Mouse (Mus musculus) intestine, embryonic 15.5 days (tissue): ENCODE results near the gene Scd1. TPM values are rescaled to one million over a fixed set of nuclear protein-coding genes. Genes with fewer than 3 reads are reported as not detected.

Experiments
- ATAC-seq: fragments of 200-750 bp; cut with Nextera tagmentation; 2 replicates; pipeline ENCODE4 v1.8.0; 2017; ENCODE audit warnings: moderate TSS enrichment, moderate library complexity
- H3K27ac ChIP-seq: fragments of 300-500 bp; sonication (generic); 2 replicates; pipeline ENCODE4 v1.5.1; 2015; ENCODE audit warnings: mild to moderate bottlenecking, inconsistent platforms
- H3K27me3 ChIP-seq: fragments of 300-500 bp; sonication (generic); replicated peaks from 2 replicates; pipeline ENCODE4 v1.6.1; 2015; ENCODE audit warnings: inconsistent platforms
- H3K36me3 ChIP-seq: fragments of 300-500 bp; sonication (generic); 2 replicates; pipeline ENCODE4 v1.6.1; 2015; ENCODE audit warnings: inconsistent platforms
- H3K4me1 ChIP-seq: fragments of 300-500 bp; sonication (generic); replicated peaks from 2 replicates; pipeline ENCODE4 v1.6.1; 2015; ENCODE audit warnings: inconsistent platforms
- H3K4me2 ChIP-seq: fragments of 300-500 bp; sonication (generic); replicated peaks from 2 replicates; pipeline ENCODE4 v1.6.1; 2015; ENCODE audit warnings: mild to moderate bottlenecking, inconsistent platforms
- H3K4me3 ChIP-seq: fragments of 300-500 bp; sonication (generic); replicated peaks from 2 replicates; pipeline ENCODE4 v1.5.1; 2015; ENCODE audit warnings: inconsistent platforms
- H3K9ac ChIP-seq: fragments of 300-500 bp; sonication (generic); 2 replicates; pipeline ENCODE4 v1.6.1; 2015; ENCODE audit warnings: inconsistent platforms
- H3K9me3 ChIP-seq: fragments of 300-500 bp; sonication (generic); 2 replicates; pipeline ENCODE4 v1.6.1; 2016; ENCODE audit warnings: inconsistent platforms
- WGBS: fragments of 180-500 bp; shearing (Covaris S2); methylation state at CpG from one replicate; pipeline ENCODE4 v1.1.7; 2015; 5-methylcytosine and 5-hydroxymethylcytosine counted together
- polyA plus RNA-seq: library from polyadenylated mRNA; unstranded; fragments of >200 nt; fragmentation: Nextera tagmentation; extraction: Ambion mirVana; gene quantifications from 2 replicates; pipeline ENCODE4 v1.2.1, GENCODE M21; 2015

Scd1 gene
- polyA plus RNA-seq, 1 experiment from 2014 or later: 5.2 TPM

DNA sequence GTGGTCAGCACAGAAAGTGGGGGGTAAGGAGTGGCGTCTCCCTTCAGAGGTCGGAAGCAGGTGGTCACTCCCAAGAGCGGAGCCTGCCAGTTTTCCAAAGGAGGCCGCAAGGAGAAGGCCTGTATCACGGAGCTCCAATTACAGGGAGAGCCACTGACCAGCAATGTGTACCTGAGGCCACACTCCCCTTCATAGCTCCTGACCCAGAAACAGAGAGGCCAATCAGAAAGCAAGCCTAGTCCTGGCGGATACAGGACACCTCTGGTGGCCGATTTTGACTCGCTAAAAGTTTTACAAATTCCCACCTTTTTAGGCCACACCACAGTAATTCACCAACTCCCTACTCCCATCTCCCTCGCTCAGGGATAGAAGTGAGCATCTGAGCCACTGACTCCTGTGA is 10.9 kb upstream of the Scd1 start:
- Histone ChIP-seq H3K4me1 (no peaks in the 10 kb centered on the region), H3K9ac (no peak overlapping the region), H3K4me2 (no peak overlapping the region), H3K9me3 (no peaks in the 10 kb centered on the region), H3K27ac (no peak overlapping the region), H3K27me3 (no peaks in the 10 kb centered on the region), H3K36me3 (no peaks in the 10 kb centered on the region), H3K4me3 (no peak overlapping the region)
- 70% methylated on average over 9 of the region's 9 CpGs for WGBS
- ATAC-seq: no peak

DNA sequence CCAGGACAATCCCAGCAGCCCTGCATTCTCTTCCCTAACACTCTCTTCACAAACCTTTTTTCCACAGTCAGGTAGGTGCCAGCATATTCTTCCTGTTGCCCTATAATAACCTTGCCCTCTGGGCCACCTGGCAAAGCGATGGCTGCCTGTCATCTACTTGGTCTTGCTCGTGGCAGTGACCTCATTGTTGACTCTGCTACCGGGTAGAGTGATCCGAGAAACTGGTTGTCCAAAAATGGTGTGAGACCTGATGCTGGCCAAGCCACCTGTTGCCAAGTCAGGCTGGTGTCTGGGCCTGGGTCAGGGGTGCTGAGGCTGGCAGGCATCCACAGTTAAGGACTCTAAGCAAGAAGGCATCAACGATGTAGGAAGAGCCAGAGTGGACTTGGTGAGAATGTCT is 10.4 kb upstream of the Scd1 start:
- Histone ChIP-seq H3K4me3 (no peak overlapping the region), H3K9me3 (no peaks in the 10 kb centered on the region), H3K4me1 (no peaks in the 10 kb centered on the region), H3K4me2 (no peak overlapping the region), H3K27ac (no peak overlapping the region), H3K9ac (no peak overlapping the region), H3K27me3 (no peaks in the 10 kb centered on the region), H3K36me3 (no peaks in the 10 kb centered on the region)
- no peak for ATAC-seq
- 79% methylated on average over 5 of the region's 5 CpGs for WGBS

DNA sequence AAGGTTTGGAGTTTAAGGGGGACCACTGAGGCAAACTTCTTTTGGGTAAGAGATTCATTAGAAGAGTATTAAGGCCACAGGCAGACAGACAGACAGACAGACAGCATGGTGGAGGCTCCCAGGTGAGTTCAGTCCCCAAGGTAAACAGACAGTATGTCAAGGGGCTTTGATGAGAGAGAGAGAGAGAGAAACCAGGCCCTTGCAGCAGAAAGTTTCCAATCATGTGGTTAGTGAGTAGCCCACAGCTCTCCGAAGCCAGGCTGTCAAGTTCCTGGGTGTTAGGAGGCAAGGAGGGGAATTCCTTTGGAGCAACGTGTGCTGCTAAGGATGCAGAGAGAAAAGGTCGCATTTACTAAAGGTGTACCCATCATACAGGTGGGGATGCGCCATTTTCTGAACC is 9.8 kb upstream of the Scd1 start:
- H3K27me3 ChIP-seq: no peaks in the 10 kb centered on the region
- 58% methylated on average over 4 of the region's 4 CpGs for WGBS
- ATAC-seq: no peak
- no peak overlapping the region for H3K27ac ChIP-seq
- H3K36me3 ChIP-seq: no peaks in the 10 kb centered on the region
- H3K9me3 ChIP-seq: no peaks in the 10 kb centered on the region
- H3K9ac ChIP-seq: no peak overlapping the region
- no peak overlapping the region for H3K4me3 ChIP-seq
- H3K4me2 ChIP-seq: no peak overlapping the region
- H3K4me1 ChIP-seq: no peaks in the 10 kb centered on the region

DNA sequence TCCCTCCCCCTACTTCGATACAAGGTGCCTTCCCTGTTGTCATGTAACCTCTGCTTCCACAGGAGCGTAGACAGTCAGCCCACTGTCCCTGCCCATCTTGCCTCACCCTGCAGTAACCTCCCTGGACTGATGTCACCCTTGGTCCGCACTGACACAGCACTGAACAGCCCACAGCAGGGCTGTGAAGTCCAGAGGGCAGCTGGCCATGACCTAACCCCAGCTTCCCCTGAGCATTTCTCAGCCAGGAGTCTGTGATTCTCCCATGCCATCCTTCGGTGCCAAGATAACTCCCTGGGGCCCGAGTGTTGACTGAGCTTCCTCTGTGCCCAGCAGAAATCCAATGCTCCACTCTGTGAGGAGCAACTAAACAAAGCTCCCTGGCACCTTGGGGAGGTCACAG is 8.6 kb upstream of the Scd1 start:
- Histone ChIP-seq H3K4me2 (no peak overlapping the region), H3K27me3 (no peaks in the 10 kb centered on the region), H3K4me3 (no peak overlapping the region), H3K9me3 (no peaks in the 10 kb centered on the region), H3K27ac (no peak overlapping the region), H3K9ac (no peak overlapping the region), H3K4me1 (no peaks in the 10 kb centered on the region), H3K36me3 (no peaks in the 10 kb centered on the region)
- no peak for ATAC-seq
- 85% methylated on average over 5 of the region's 5 CpGs for WGBS

DNA sequence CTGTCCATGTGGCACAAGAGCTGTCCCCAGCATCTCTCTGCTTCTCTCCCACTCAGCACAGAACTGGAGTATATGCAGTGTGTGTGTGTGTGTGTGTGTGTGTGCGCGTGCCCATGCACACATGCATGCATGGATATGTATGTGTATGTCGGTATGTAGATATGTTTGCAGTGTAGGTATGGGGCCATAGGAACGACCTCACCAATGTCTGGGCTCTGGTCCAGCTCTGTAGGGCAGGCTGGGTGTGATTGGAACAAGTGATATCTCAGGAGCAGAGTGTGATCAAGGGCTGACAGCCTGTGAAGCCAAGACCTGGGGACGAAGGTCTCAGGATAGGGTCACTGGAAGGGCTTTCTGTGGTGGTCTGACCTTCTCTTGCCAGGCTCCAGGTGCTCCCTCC is 7.8 kb upstream of the Scd1 start:
- Histone ChIP-seq H3K4me1 (no peaks in the 10 kb centered on the region), H3K9ac (no peak overlapping the region), H3K27me3 (no peaks in the 10 kb centered on the region), H3K9me3 (no peaks in the 10 kb centered on the region), H3K27ac (no peak overlapping the region), H3K4me3 (no peak overlapping the region), H3K36me3 (no peaks in the 10 kb centered on the region), H3K4me2 (no peak overlapping the region)
- 89% methylated on average over 5 of the region's 5 CpGs for WGBS
- ATAC-seq: no peak

DNA sequence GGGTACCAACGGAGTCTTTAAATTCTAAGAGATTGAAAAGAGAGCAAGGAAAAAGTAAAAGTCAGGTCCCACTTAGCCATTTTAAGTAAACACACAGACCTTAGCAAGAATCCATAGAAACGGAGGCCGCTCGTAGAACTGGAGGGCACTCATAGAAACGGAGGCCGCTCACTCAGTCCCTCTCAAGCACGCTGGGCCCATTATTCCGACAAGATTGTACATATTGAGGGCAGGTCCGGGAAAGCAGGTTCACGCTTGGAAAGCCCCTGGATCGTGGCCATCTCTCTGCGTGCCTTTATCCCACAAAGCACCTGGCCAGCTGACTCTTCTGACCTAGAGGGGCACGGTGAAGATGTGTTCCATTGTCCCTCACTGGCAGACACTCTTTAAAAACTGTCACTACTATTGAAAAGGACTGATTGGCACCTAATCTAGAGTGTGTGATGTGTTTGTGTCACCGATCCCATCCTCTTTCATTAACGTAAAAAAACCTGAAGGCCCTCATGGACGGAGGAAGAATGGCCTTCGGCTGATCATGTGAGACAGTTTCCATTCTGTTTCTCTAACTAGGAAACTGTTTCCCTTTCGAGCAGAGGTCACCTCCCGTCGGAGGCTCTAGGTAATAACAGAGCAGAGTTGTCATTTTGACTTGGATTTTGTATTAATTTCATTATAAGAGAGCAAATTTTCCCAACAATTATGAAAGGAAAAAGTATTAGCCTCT is 2.8 kb upstream of the Scd1 start:
- no peak overlapping the region for H3K27ac ChIP-seq
- no peak overlapping the region for H3K9ac ChIP-seq
- H3K4me2 ChIP-seq: no peak overlapping the region
- no peaks in the 10 kb centered on the region for H3K36me3 ChIP-seq
- no peaks in the 10 kb centered on the region for H3K9me3 ChIP-seq
- 90% methylated on average over 20 of the region's 20 CpGs for WGBS
- no peak overlapping the region for H3K4me3 ChIP-seq
- no peak for ATAC-seq
- peaks cover 4% of the 10 kb centered on the region for H3K4me1 ChIP-seq
- H3K27me3 ChIP-seq: no peaks in the 10 kb centered on the region

DNA sequence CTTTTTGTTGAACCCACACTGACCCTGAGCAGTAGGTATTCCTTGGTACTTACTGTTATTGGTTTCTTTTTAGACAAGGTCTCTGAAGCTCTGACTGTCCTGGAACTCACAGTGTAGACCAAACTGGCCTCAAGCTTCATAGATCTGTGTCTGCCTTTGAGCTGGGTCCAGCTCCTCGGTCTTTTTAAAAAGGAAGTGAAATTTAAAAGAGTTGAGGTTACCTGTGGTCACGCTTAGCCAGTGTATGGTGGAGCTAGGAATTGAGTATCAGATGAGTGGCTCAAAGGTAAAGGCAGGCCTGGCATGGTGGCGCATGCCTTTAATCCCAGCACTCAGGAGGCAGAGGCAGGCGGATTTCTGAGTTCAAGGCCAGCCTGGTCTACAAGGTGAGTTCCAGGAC is 916 bp upstream of the Scd1 start:
- no peak overlapping the region; the same call in 1 of the 2 replicates for H3K27ac ChIP-seq
- no peaks in the 10 kb centered on the region for H3K27me3 ChIP-seq
- H3K4me1 ChIP-seq: peaks cover 4% of the 10 kb centered on the region
- no peaks in the 10 kb centered on the region for H3K9me3 ChIP-seq
- no peaks in the 10 kb centered on the region for H3K36me3 ChIP-seq
- H3K4me2 ChIP-seq: peak overlapping the region; percentile 91
- 68% methylated on average over 4 of the region's 4 CpGs for WGBS
- 0 out of 2 replicates have a peak overlapping the region, but pooled peaks have one; percentile 9 for H3K9ac ChIP-seq
- H3K4me3 ChIP-seq: peak overlapping the region; percentile 33
- no peak for ATAC-seq

DNA sequence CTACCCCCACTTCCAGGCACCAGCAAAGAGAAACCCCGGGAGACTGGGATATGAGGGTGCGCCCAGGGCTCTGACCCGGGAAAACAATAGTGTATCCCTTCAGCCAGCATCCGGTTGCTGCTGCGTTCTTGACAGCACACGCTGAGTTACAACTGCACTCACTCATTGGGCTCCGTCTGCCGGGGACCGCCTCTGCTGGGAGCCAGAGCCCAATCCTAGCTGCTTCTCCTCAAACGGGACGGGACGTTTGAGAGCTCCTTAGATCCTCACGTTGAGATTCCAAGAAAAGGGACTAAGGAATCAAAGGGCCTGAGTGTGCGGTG is 505 bp upstream of the Scd1 start:
- Histone ChIP-seq H3K9me3 (no peaks in the 10 kb centered on the region), H3K27me3 (no peaks in the 10 kb centered on the region), H3K4me3 (peak overlapping the region; percentile 33), H3K27ac (peak overlapping the region; percentile 58), H3K36me3 (no peaks in the 10 kb centered on the region), H3K4me1 (peaks cover 4% of the 10 kb centered on the region), H3K4me2 (peak overlapping the region; percentile 91), H3K9ac (0 out of 2 replicates have a peak overlapping the region, but pooled peaks have one; percentile 26)
- peak; percentile 86 for ATAC-seq
- WGBS: under 1% methylated on average over 14 of the region's 14 CpGs

DNA sequence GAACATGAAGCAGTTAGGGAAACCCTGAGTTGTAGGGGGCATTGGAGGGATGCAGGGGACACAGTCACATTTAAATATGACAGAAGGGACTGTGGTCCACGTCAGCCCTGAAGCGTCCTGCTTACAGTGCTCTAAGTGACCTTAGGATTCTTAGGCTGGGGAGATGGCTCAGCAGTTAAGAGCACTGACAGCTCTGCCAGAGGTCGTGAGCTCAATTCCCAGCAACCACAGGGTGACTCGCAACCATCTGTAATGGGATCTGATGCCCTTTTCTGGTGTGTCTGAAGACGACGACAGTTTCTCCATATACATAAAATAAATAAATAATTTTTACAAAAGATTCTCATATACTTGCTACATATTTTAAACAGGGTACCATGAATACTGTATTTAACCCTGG is 4.1 kb downstream of the Scd1 start:
- no peak for ATAC-seq
- 70% methylated on average over 6 of the region's 6 CpGs for WGBS

DNA sequence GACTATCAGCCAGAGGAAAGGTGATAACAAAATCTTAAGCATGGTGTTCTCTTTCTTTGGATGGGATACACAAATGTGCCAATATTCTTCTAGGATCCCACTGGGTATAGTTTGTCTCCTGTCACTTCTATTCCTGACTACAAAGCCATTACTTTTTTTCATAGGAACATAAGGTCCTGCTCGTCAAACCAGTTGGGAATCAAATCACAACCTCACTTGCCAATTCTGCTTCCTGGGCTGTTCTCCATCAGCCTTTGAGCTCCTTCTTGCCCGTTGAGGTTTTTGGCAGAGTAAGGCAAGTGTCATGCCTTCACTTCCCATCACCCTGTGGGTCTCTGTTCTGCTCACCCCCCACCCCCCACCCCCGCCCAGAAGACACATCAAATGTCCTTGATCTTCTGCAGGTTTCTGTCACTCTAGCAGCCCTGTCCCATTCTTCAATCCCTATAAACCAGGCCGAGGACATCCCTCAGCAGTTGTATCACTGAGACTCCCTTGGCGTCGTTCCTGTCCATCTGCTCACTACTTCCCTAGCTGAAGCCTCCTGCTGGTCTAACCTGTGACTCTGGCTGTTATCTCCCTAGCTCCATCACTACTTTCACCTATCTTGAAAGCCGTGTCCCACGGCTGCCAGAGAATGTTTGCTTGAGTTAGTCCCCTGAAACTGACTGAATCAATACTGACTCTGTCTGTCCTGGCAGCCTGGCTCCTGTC is 7.0 kb downstream of the Scd1 start:
- ATAC-seq: no peak
- Histone ChIP-seq H3K36me3 (no peaks in the 10 kb centered on the region), H3K4me1 (no peaks in the 10 kb centered on the region), H3K4me3 (no peak overlapping the region), H3K9me3 (no peaks in the 10 kb centered on the region), H3K9ac (no peak overlapping the region), H3K4me2 (no peak overlapping the region), H3K27me3 (no peaks in the 10 kb centered on the region), H3K27ac (no peak overlapping the region)
- WGBS: 74% methylated on average over 8 of the region's 8 CpGs

More for the DNA sequence above, 4.1 kb downstream of the Scd1 start:
- Histone ChIP-seq H3K9me3 (no peaks in the 10 kb centered on the region), H3K4me3 (no peak overlapping the region), H3K4me1 (peaks cover 4% of the 10 kb centered on the region), H3K27ac (no peak overlapping the region), H3K36me3 (no peaks in the 10 kb centered on the region), H3K27me3 (no peaks in the 10 kb centered on the region), H3K9ac (no peak overlapping the region), H3K4me2 (no peak overlapping the region)

DNA sequence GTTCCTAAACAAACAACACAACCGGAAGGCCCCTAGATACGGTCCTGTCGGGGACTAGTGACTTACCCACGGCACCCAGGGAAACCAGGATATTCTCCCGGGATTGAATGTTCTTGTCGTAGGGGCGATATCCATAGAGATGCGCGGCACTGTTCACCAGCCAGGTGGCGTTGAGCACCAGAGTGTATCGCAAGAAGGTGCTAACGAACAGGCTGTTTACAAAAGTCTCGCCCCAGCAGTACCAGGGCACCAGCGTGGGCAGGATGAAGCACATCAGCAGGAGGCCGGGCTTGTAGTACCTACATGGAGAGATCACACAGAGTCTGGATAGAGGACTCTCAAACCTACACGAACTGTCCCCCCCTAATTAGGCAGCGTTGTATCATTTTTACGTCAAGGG is 7.6 kb downstream of the Scd1 start:
- Histone ChIP-seq H3K9me3 (no peaks in the 10 kb centered on the region), H3K36me3 (no peaks in the 10 kb centered on the region), H3K4me1 (no peaks in the 10 kb centered on the region), H3K4me2 (no peak overlapping the region), H3K9ac (no peak overlapping the region), H3K27me3 (no peaks in the 10 kb centered on the region), H3K27ac (no peak overlapping the region), H3K4me3 (no peak overlapping the region)
- WGBS: 86% methylated on average over 18 of the region's 18 CpGs
- no peak for ATAC-seq

DNA sequence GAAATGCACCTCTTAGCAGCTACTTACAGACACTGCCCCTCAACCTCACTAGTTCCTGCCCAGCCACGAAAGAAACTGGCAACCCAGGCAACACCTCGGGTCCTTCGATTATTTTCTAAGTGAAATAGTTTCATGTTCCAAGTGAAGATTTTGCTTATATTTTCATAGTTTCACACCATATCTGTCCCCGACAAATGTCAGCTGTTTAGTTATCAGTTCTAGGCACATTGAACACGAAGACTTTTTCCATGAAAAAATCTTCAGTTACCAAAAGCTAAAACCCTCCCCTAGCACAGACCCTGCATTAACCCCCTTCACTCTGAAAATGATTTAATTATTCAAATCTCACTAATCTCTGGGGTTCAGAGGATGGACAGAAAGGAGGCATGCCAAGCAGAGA is 10.9 kb downstream of the Scd1 start:
- Histone ChIP-seq H3K4me3 (no peak overlapping the region), H3K9me3 (no peaks in the 10 kb centered on the region), H3K4me2 (no peak overlapping the region), H3K27ac (no peak overlapping the region), H3K27me3 (no peaks in the 10 kb centered on the region), H3K4me1 (no peaks in the 10 kb centered on the region), H3K9ac (no peak overlapping the region), H3K36me3 (no peaks in the 10 kb centered on the region)
- ATAC-seq: no peak
- WGBS: 81% methylated on average over 5 of the region's 5 CpGs

DNA sequence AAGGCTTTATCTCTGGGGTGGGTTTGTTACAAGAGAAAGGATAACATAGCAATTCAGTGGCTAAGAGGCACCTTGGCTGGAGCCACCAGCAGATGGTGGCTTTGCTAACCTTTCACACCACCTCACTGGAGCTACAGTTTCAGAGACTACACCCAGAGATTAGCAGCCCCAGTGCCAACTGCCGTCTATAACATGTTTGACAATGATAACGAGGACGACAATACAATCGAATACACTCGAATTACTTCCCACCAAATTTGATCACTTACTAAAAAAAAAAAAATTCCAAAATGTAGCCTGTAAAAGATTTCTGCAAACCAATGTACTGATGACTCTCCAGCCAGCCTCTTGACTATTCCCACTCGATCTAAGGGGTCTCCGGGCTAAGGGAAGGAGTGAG is 12.7 kb downstream of the Scd1 start:
- Histone ChIP-seq H3K9me3 (no peaks in the 10 kb centered on the region), H3K9ac (no peak overlapping the region), H3K4me1 (no peaks in the 10 kb centered on the region), H3K4me2 (no peak overlapping the region), H3K36me3 (no peaks in the 10 kb centered on the region), H3K4me3 (no peak overlapping the region), H3K27me3 (no peaks in the 10 kb centered on the region), H3K27ac (no peak overlapping the region)
- no peak for ATAC-seq
- WGBS: 77% methylated on average over 7 of the region's 7 CpGs
